Mouse (Mus musculus) limb, embryonic 14.5 days (tissue): Measurements from ENCODE around the gene Atp8b5. TPM values are rescaled to one million over a fixed set of nuclear protein-coding genes. Genes with fewer than 3 reads are reported as not detected.

Experiments
- ATAC-seq: fragments of 200-750 bp; cut with Nextera tagmentation; 2 replicates; pipeline ENCODE4 v1.8.0; 2017; ENCODE audit warnings: low read depth, moderate number of reproducible peaks, moderate TSS enrichment; ENCODE audit not compliant: low FRiP score
- DNase-seq: peaks from one replicate; pipeline ENCODE4 v3.0.0-alpha.2; 2015; ENCODE audit warnings: low spot score
- H3K27ac ChIP-seq: fragments of 300-500 bp; sonication (generic); replicated peaks from 2 replicates; pipeline ENCODE4 v1.5.1; 2014; ENCODE audit warnings: low read depth, mild to moderate bottlenecking, low read length, moderate library complexity, mixed read lengths
- H3K27me3 ChIP-seq: fragments of 300-500 bp; sonication (generic); 2 replicates; pipeline ENCODE4 v1.6.1; 2014; ENCODE audit warnings: low read length, mixed read lengths; ENCODE audit not compliant: control insufficient read depth, insufficient read depth
- H3K36me3 ChIP-seq: fragments of 300-500 bp; sonication (generic); 2 replicates; pipeline ENCODE4 v1.6.1; 2014; ENCODE audit warnings: mild to moderate bottlenecking, low read length, moderate library complexity, mixed read lengths; ENCODE audit not compliant: control insufficient read depth, insufficient read depth
- H3K4me1 ChIP-seq: fragments of 300-500 bp; sonication (generic); 2 replicates; pipeline ENCODE4 v1.6.1; 2014; ENCODE audit warnings: antibody characterized with exemption, low read length, mixed read lengths; ENCODE audit not compliant: control insufficient read depth, insufficient read depth
- H3K4me2 ChIP-seq: fragments of 300-500 bp; sonication (generic); replicated peaks from 2 replicates; pipeline ENCODE4 v1.6.1; 2014; ENCODE audit warnings: low read depth, mild to moderate bottlenecking, low read length, moderate library complexity; ENCODE audit not compliant: severe bottlenecking
- H3K4me3 ChIP-seq: fragments of 300-500 bp; sonication (generic); replicated peaks from 2 replicates; pipeline ENCODE4 v1.5.1; 2014; ENCODE audit warnings: low read length
- H3K9ac ChIP-seq: fragments of 300-500 bp; sonication (generic); 2 replicates; pipeline ENCODE4 v1.6.1; 2014; ENCODE audit warnings: mild to moderate bottlenecking, low read depth, low read length, moderate library complexity; ENCODE audit not compliant: severe bottlenecking
- H3K9me3 ChIP-seq: fragments of 300-500 bp; sonication (generic); 2 replicates; pipeline ENCODE4 v1.6.1; 2016; ENCODE audit warnings: low read length; ENCODE audit not compliant: control insufficient read depth
- POLR2A ChIP-seq: fragments of 200-500 bp; IDR thresholded peaks from 2 replicates; pipeline ENCODE4 v1.8.0; 2012; ENCODE audit warnings: inconsistent platforms, mild to moderate bottlenecking, moderate library complexity, borderline replicate concordance; ENCODE audit not compliant: insufficient read depth, insufficient read length; ENCODE audit errors: extremely low read depth
- WGBS: fragments of 180-500 bp; shearing (Covaris S2); extraction: QIAGEN DNeasy Blood & Tissue Kit; methylation state at CpG from one replicate; pipeline ENCODE4 v1.1.7; 2014; 5-methylcytosine and 5-hydroxymethylcytosine counted together
- polyA plus RNA-seq, 2 experiments: library from polyadenylated mRNA; depleted of rRNA in 1 of 2; stranded (reverse) in 1 of 2; unstranded in 1 of 2; fragments of >200 nt; fragmentation: Nextera tagmentation in 1 of 2; extraction: Ambion mirVana in 1 of 2; gene quantifications; 2 replicates each; pipeline versions ENCODE4 v1.2.1 to v1.2.3; 2012 to 2014

The Atp8b5 gene
- polyA plus RNA-seq, 2 experiments: 0.52 to 1.3 TPM

DNA sequence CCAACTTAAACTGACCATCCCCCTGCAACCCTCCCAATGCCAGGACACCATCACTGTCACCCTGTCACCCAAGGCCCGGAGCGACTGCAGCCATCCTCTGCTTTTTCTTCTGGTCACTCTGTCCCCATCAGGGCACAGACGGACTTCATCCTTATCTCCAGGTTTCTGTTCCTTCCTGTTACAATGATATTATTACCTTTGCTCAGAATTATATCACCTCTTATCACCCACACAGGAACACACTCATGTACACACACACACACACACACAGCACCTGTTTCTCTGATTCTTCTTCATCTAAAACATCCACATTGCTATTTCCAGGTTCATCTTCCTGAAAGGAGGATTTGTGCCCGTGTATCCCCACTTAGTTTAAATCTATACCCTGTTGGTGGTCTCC is 107.3 kb downstream of the Atp8b5 start:
- 84% methylated on average over 4 of the region's 4 CpGs for WGBS
- Histone ChIP-seq H3K36me3 (no peaks in the 10 kb centered on the region), H3K27me3 (no peaks in the 10 kb centered on the region), H3K4me3 (no peak overlapping the region), H3K9ac (no peak overlapping the region), H3K4me2 (no peak overlapping the region), H3K9me3 (no peaks in the 10 kb centered on the region), H3K27ac (no peak overlapping the region), H3K4me1 (no peaks in the 10 kb centered on the region)
- no peak for TF ChIP-seq POLR2A
- ATAC-seq (no peak), DNase-seq (no peak)

DNA sequence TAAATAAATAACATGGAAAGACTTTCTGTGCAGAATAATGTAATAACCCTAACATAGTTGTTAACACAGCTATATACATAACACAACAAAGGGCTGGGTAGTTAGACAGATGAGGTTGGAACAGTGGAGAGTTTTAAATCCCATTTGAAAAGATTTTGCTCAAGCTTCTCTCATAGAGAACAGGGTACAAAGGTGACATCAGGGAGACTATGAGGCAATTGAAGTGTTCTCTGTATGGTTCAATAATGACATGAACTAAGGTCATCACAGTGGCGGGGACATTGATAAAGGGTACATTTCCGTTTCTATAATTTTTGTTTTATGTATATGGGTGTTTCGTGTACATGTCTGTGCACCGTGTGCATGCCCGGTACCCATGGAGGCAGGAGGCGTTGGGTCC is 112.6 kb downstream of the Atp8b5 start:
- H3K9me3 ChIP-seq: no peaks in the 10 kb centered on the region
- H3K27ac ChIP-seq: no peak overlapping the region
- H3K4me1 ChIP-seq: peaks cover 7% of the 10 kb centered on the region
- no peak overlapping the region for H3K4me2 ChIP-seq
- DNase-seq: no peak
- H3K4me3 ChIP-seq: no peak overlapping the region
- 0 out of 2 replicates have a peak, but pooled peaks cover 5% of the 10 kb centered on the region for H3K27me3 ChIP-seq
- no peaks in the 10 kb centered on the region for H3K36me3 ChIP-seq
- ATAC-seq: no peak
- no peak for TF ChIP-seq POLR2A
- WGBS: 91% methylated on average over 6 of the region's 6 CpGs
- no peak overlapping the region for H3K9ac ChIP-seq

DNA sequence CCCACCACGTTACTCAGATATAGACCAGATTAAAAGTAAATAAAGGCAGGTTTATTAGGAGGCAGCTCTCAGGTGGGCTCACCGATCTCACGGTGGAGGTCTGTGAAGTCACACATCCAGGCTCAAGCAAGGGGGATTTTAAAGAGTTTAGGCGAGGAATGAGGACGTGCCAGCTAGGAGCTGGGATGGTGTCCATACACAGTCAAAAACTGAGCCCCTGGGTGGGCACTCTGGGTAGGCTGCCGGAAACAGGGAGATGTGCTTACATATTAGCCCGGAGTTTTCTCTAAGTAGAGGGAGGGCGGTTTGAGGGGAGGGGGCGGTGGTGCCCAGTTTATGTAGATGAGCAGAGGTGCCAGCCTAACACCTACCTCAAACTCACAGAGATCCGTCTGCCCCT is 114.0 kb downstream of the Atp8b5 start:
- WGBS: 37% methylated on average over 10 of the region's 10 CpGs
- Histone ChIP-seq H3K4me3 (peak overlapping the region; percentile 70), H3K36me3 (no peaks in the 10 kb centered on the region), H3K9ac (peak overlapping the region; percentile 82; the same call in 1 of the 2 replicates), H3K4me1 (peaks cover 7% of the 10 kb centered on the region), H3K9me3 (no peaks in the 10 kb centered on the region), H3K27me3 (0 out of 2 replicates have a peak, but pooled peaks cover 5% of the 10 kb centered on the region), H3K27ac (no peak overlapping the region), H3K4me2 (peak overlapping the region; percentile 93)
- DNase-seq: no peak
- no peak for ATAC-seq
- no peak for TF ChIP-seq POLR2A

DNA sequence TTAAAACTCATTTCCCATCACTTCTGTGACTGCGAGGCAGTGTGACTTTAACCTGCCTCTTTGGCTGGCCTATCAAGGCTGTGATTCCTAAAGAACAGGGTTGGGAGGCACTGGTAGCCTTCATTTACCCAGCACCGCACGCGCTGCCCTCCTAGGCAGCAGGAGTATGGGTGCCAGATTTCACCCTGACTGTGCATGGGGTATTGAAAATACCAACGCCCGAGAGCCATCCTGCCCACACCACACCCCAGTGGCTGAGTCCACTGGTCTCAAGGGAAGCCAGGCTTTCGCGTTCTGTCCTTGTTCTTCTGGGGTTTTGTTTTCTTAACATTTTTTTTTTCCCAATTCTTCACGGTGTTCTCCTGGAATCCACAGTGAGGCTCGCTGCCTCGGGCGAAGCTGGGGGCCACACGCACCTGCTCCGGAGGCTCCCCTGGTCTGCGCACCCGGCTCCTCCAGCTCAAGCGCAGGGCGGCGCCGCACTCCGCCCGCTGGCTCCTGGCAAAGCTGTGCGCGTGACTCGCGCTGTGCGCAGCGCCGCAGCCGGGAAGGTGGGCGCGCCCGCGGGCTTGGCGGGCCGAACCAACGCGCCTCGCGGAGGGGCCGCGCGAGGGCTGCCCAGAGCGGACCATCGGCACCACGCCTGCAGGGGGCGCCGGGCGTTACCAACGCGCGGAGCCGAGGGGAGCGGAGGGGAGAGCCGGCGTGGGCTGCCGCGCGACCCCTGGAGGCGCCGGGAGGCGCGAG is 114.6 kb downstream of the Atp8b5 start, which contains the start of gene Rusc2:
Gene Rusc2 (plus strand): TSS at position 572 of the 747 bp plus-strand sequence.
- H3K9me3 ChIP-seq: no peaks in the 10 kb centered on the region
- H3K4me3 ChIP-seq: peak within 1 kb of the TSS; percentile 70
- peak within 1 kb of the TSS; percentile 82 for H3K9ac ChIP-seq
- TF ChIP-seq POLR2A: no peak
- WGBS: 2% methylated on average over 46 of the region's 63 CpGs
- peak; percentile 95 for ATAC-seq
- H3K27me3 ChIP-seq: 0 out of 2 replicates have a peak, but pooled peaks cover 5% of the 10 kb centered on the region
- DNase-seq: peak; percentile 87
- no peak within 1 kb of the TSS for H3K27ac ChIP-seq
- no peaks in the 10 kb centered on the region for H3K36me3 ChIP-seq
- peaks cover 7% of the 10 kb centered on the region for H3K4me1 ChIP-seq
- peak within 1 kb of the TSS; percentile 93 for H3K4me2 ChIP-seq

DNA sequence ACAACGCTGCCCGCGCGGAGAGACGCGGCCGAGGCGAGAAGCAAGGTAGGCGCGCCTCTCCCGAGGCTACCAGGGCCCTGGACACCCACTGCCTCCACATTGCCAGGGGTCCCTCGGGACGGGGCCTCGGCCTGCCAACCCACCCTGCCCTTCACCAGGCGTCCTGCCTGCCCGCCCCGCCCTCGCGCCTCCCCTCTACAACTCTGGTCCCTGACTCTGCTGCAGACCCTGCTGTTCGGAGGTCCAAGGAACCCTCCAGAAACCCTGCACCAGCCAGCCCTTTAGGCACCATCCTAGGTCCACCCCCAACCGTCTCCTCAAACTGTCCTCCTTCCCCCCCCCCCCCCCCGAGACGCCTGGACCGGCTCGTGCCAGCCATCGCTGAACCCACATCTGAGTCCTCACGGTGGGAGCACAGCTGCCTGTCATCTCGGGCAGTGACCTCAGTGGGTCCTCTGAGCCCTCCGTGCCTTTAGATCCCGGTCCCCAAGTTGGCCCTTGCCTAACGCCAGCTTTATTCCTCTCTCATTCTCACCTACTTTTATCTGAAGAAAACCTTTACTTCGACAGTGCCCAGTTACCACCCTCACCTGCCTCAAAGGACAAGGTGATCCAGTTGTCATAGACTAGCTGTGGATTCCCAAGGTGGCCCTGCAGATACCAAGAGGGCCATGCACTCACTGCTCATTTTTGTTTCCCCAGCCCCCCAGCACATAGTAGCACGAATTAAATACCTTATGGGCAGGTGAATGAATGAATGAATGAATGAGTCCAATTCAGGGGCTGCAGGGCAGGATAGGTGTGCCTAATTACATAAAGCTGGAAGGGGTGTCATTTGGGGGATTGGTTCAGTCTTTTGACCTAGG is 115.4 kb downstream of the Atp8b5 start:
- TF ChIP-seq POLR2A: no peak
- H3K27ac ChIP-seq: no peak overlapping the region
- H3K9me3 ChIP-seq: no peaks in the 10 kb centered on the region
- H3K27me3 ChIP-seq: 0 out of 2 replicates have a peak, but pooled peaks cover 5% of the 10 kb centered on the region
- no peaks in the 10 kb centered on the region for H3K36me3 ChIP-seq
- H3K4me2 ChIP-seq: peak overlapping the region; percentile 93
- ATAC-seq (peak; percentile 25), DNase-seq (no peak)
- peaks cover 7% of the 10 kb centered on the region for H3K4me1 ChIP-seq
- peak overlapping the region; percentile 70 for H3K4me3 ChIP-seq
- WGBS: 9% methylated on average over 17 of the region's 33 CpGs
- H3K9ac ChIP-seq: peak overlapping the region; percentile 82
